ENCODE assay signal across 41 mouse cellular contexts in the genomic region with DNA sequence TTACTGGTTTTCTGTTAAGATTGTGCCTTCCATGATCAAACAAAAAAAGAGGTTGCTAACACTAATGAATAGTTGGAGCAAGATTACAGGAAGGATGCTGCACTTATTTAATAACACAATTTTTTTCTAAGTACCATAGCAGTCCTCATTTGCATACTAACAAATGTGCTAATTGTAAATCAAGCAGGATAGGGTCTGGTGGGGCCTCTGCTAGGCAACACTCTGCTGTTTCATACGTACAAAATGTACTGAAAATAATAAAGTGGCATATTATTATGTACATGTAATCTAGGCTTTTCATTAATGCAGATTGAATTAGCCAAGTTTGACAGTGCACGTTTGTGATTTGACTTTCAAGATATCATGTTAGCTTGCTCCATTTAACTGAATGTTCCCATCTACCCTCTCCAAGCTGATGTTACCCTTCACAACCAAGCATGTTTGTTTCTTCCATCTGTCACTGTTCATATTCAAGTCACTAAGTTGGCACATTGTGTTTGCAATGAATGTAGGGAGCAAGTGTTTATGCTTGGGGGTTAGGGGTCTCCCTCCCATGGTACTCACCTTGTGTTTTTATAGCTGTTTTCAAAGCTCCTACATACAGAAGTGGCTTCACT. TPM values are rescaled to one million over a fixed set of nuclear protein-coding genes. Genes with fewer than 3 reads are reported as not detected.
"Had no signal": no experiment of that assay in that cellular context is flagged by ENCODE, and none has a peak within 500 bp of the region (broad histone marks: within the 10 kb centered on the region; RNA-seq: fewer than 3 reads in every experiment).

No protein-coding gene starts in this region.

- DNase-seq: gastrocnemius, adult 2 months; gastrocnemius, postnatal 10 days; gastrocnemius, postnatal 25 days; heart, adult 18-20 months; heart, postnatal 10 days; heart, postnatal 4 days; kidney, adult 18-20 months; kidney, adult 8-10 months; kidney, postnatal 10 days; kidney, postnatal 25 days; kidney, postnatal 4 days; liver; liver, embryonic 13.5 days had no signal

- H3K4me1 ChIP-seq: heart, embryonic 10.5 days; heart, embryonic 12.5 days; hindbrain, embryonic 10.5 days; hindbrain, embryonic 12.5 days; intestine, embryonic 15.5 days; limb, embryonic 10.5 days; limb, embryonic 12.5 days; liver, embryonic 13.5 days; liver, embryonic 15.5 days had no signal

- H3K27ac ChIP-seq: gastrocnemius, adult 2 months; heart, embryonic 10.5 days; hindbrain, embryonic 10.5 days; hindbrain, embryonic 12.5 days; hindbrain, embryonic 14.5 days; intestine, embryonic 15.5 days; layer of hippocampus, adult 2 months; left cerebral cortex, adult 2 months; limb, embryonic 10.5 days; limb, embryonic 12.5 days; liver, embryonic 13.5 days; liver, embryonic 15.5 days had no signal

- H3K4me2 ChIP-seq: heart, embryonic 12.5 days; hindbrain, embryonic 12.5 days; hindbrain, embryonic 14.5 days; intestine, embryonic 15.5 days; limb, embryonic 12.5 days; liver, embryonic 11.5 days; liver, embryonic 13.5 days; liver, embryonic 15.5 days had no signal

- H3K4me3 ChIP-seq: gastrocnemius, adult 2 months; heart, embryonic 10.5 days; heart, embryonic 12.5 days; hindbrain, embryonic 10.5 days; hindbrain, embryonic 12.5 days; intestine, embryonic 15.5 days; layer of hippocampus, adult 2 months; left cerebral cortex, adult 2 months; limb, embryonic 10.5 days; limb, embryonic 12.5 days; liver, embryonic 13.5 days; liver, embryonic 15.5 days had no signal

- ATAC-seq: hindbrain, embryonic 16.5 days; inflammation-experienced regulatory T-cells, adult 6 months; intestine, embryonic 15.5 days; intestine, postnatal 0 days had no signal

- H3K9me3 ChIP-seq: heart, embryonic 10.5 days; heart, embryonic 12.5 days; hindbrain, embryonic 10.5 days; hindbrain, embryonic 12.5 days; intestine, embryonic 15.5 days; limb, embryonic 10.5 days; limb, embryonic 12.5 days; liver, embryonic 13.5 days; liver, embryonic 15.5 days had no signal

- H3K9ac ChIP-seq: heart, embryonic 12.5 days; hindbrain, embryonic 12.5 days; hindbrain, embryonic 14.5 days; intestine, embryonic 15.5 days; limb, embryonic 12.5 days; liver, embryonic 13.5 days; liver, embryonic 15.5 days had no signal

- H3K27me3 ChIP-seq: heart, embryonic 12.5 days; hindbrain, embryonic 12.5 days; intestine, embryonic 15.5 days; limb, embryonic 12.5 days; liver, embryonic 13.5 days; liver, embryonic 15.5 days had no signal

- H3K36me3 ChIP-seq: heart, embryonic 10.5 days; heart, embryonic 12.5 days; hindbrain, embryonic 10.5 days; hindbrain, embryonic 12.5 days; intestine, embryonic 15.5 days; limb, embryonic 10.5 days; limb, embryonic 12.5 days; liver, embryonic 13.5 days; liver, embryonic 15.5 days had no signal

RNA-seq across cellular contexts. Expression of a gene that starts 0.5 kb away (rescaled TPM):
- total RNA-seq: gastrocnemius, adult 2 months; gastrocnemius, postnatal 10 days; gastrocnemius, postnatal 25 days; gastrocnemius, postnatal 4 days; granulocyte monocyte progenitor cell, adult 5-6 weeks; heart, adult 18-20 months; heart, adult 8-10 months; heart, postnatal 10 days; heart, postnatal 25 days; heart, postnatal 4 days; layer of hippocampus, adult 2 months; layer of hippocampus, postnatal 10 days; layer of hippocampus, postnatal 25 days; left cerebral cortex, adult 2 months; left cerebral cortex, postnatal 14 days; left cerebral cortex, postnatal 36 days had no signal
- polyA plus RNA-seq: heart, embryonic 10.5 days; heart, embryonic 12.5 days; heart, embryonic 14.5 days; heart, embryonic 16.5 days; hindbrain, embryonic 10.5 days; hindbrain, embryonic 12.5 days; hindbrain, embryonic 14.5 days; hindbrain, embryonic 16.5 days; inflammation-experienced regulatory T-cells, adult 6 months; intestine, embryonic 15.5 days; intestine, postnatal 0 days; kidney, embryonic 14.5 days; kidney, embryonic 16.5 days; limb, embryonic 10.5 days; limb, embryonic 12.5 days; limb, embryonic 14.5 days; liver, embryonic 11.5 days; liver, embryonic 13.5 days; liver, embryonic 15.5 days had no signal
